Mouse (Mus musculus) liver, adult 2 months (tissue): ENCODE data around the gene Cavin1.

Source experiments
- CTCF ChIP-seq: fragments of 200-500 bp; IDR thresholded peaks from 2 replicates; pipeline ENCODE4 v1.5.1; 2011; ENCODE audit warnings: low read depth, low read length, control low read depth
- POLR2A ChIP-seq: fragments of 200-500 bp; IDR thresholded peaks from 2 replicates; pipeline ENCODE4 v1.6.1; 2011; ENCODE audit warnings: low read length, control low read depth; ENCODE audit not compliant: insufficient read depth; ENCODE audit errors: extremely low read depth

GRCm38 (mm10) chr11:100930611-100931010, 40.1 kb downstream of the Cavin1 start:
- TF ChIP-seq POLR2A (no peak), CTCF (no peak)
